Mouse (Mus musculus): Measurements from ENCODE around the gene Dnmt3a.

GRCm38 (mm10) chr12:3857231-3857630 is 51.4 kb downstream of the Dnmt3a start:
- TF ChIP-seq CTCF (conservative IDR thresholded peaks at IDR 0.05; ENCODE audit: insufficient read depth, insufficient read length, low read depth, low read length) (no peak), POLR2A (IDR thresholded peaks at IDR 0.05; ENCODE audit: low read depth, low read length) (no peak)
